Mouse (Mus musculus) liver, embryonic 14.5 days (tissue): Measurements from ENCODE around the gene Sugp1. TPM values are rescaled to one million over a fixed set of nuclear protein-coding genes. Genes with fewer than 3 reads are reported as not detected.

Experiments
- ATAC-seq: fragments of 200-750 bp; cut with Nextera tagmentation; 2 replicates; pipeline ENCODE4 v1.8.0; 2017; ENCODE audit warnings: moderate number of reproducible peaks, mild to moderate bottlenecking, moderate library complexity; ENCODE audit not compliant: insufficient read depth
- DNase-seq, 3 experiments: peaks; one replicate each; pipeline ENCODE4 v3.0.0-alpha.2; 2012 to 2013; ENCODE audit warnings: low read depth in 3 of 3, low spot score in 3 of 3
- H3K27ac ChIP-seq: fragments of 300-500 bp; sonication (generic); 2 replicates; pipeline ENCODE4 v1.5.1; 2014; ENCODE audit warnings: moderate library complexity, mild to moderate bottlenecking, control low read depth, inconsistent platforms
- H3K27me3 ChIP-seq: fragments of 300-500 bp; sonication (generic); 2 replicates; pipeline ENCODE4 v1.6.1; 2014; ENCODE audit warnings: mild to moderate bottlenecking, low read length, moderate library complexity; ENCODE audit not compliant: control insufficient read depth, insufficient read depth
- H3K36me3 ChIP-seq: fragments of 300-500 bp; sonication (generic); replicated peaks from 2 replicates; pipeline ENCODE4 v1.6.1; 2014; ENCODE audit warnings: low read depth; ENCODE audit not compliant: control insufficient read depth, insufficient read depth
- H3K4me1 ChIP-seq, 2 experiments: fragments of 200-500 bp in 1 of 2; fragments of 300-500 bp in 1 of 2; sonication (generic) in 1 of 2; replicated peaks; 2 replicates each; pipeline ENCODE4 v1.6.1; 2012 to 2014; ENCODE audit warnings: antibody characterized with exemption in 1 of 2, inconsistent platforms in 1 of 2, low read length in 1 of 2; ENCODE audit not compliant: control insufficient read depth in 2 of 2, insufficient read depth in 2 of 2
- H3K4me2 ChIP-seq: fragments of 300-500 bp; sonication (generic); 2 replicates; pipeline ENCODE4 v1.6.1; 2014; ENCODE audit warnings: low read depth, mild to moderate bottlenecking, control low read depth, moderate library complexity
- H3K4me3 ChIP-seq, 2 experiments: fragments of 200-500 bp in 1 of 2; fragments of 300-500 bp in 1 of 2; sonication (generic) in 1 of 2; 2 replicates each; pipeline ENCODE4 v1.5.1; 2012 to 2014; ENCODE audit warnings: low read depth in 2 of 2, low read length in 2 of 2, mild to moderate bottlenecking in 2 of 2, control low read depth in 1 of 2, inconsistent platforms in 1 of 2, moderate library complexity in 1 of 2; ENCODE audit not compliant: insufficient read depth in 1 of 2
- H3K9ac ChIP-seq: fragments of 300-500 bp; sonication (generic); replicated peaks from 2 replicates; pipeline ENCODE4 v1.6.1; 2014; ENCODE audit warnings: mild to moderate bottlenecking, control low read depth, moderate library complexity
- H3K9me3 ChIP-seq: fragments of 300-500 bp; sonication (generic); 2 replicates; pipeline ENCODE4 v1.6.1; 2016; ENCODE audit warnings: low read length, mixed read lengths; ENCODE audit not compliant: control insufficient read depth
- CTCF ChIP-seq: IDR thresholded peaks from 2 replicates; pipeline ENCODE4 v1.5.1; 2016; ENCODE audit warnings: antibody characterized with exemption, low read depth, control low read depth
- EP300 ChIP-seq: IDR thresholded peaks from 2 replicates; pipeline ENCODE4 v1.6.1; 2016; ENCODE audit warnings: antibody characterized with exemption, low read depth
- WGBS: fragments of 180-500 bp; shearing (Covaris S2); extraction: QIAGEN DNeasy Blood & Tissue Kit; methylation state at CpG from one replicate; pipeline ENCODE4 v1.1.7; 2014; ENCODE audit not compliant: insufficient replicate concordance; 5-methylcytosine and 5-hydroxymethylcytosine counted together
- polyA plus RNA-seq, 2 experiments: library from polyadenylated mRNA; depleted of rRNA in 1 of 2; stranded (reverse) in 1 of 2; unstranded in 1 of 2; fragments of >200 nt; fragmentation: Nextera tagmentation in 1 of 2; extraction: Ambion mirVana in 1 of 2; gene quantifications; 2 replicates each; pipeline versions ENCODE4 v1.2.1 to v1.2.3; 2012 to 2014

Gene Sugp1
- polyA plus RNA-seq, 2 experiments = 6.2 to 8.8 TPM

GRCm38 (mm10) chr8:70012763-70013162, 29.9 kb upstream of the Sugp1 start:
- no peak overlapping the region for H3K4me2 ChIP-seq
- no peaks in the 10 kb centered on the region for H3K4me1 ChIP-seq
- H3K27ac ChIP-seq = no peak overlapping the region
- H3K9me3 ChIP-seq = no peaks in the 10 kb centered on the region
- H3K9ac ChIP-seq = no peak overlapping the region
- DNase-seq (no peak), ATAC-seq (peak; percentile 47; the same call in 1 of the 2 replicates)
- H3K36me3 ChIP-seq = no peaks in the 10 kb centered on the region
- no peaks in the 10 kb centered on the region for H3K27me3 ChIP-seq
- no peak overlapping the region for H3K4me3 ChIP-seq
- 74% methylated on average over 1 of the region's 1 CpGs for WGBS
- peak; percentile 15; the same call in 1 of the 2 replicates for TF ChIP-seq CTCF
- TF ChIP-seq EP300 = no peak

GRCm38 (mm10) chr8:70015017-70015416, 27.6 kb upstream of the Sugp1 start:
- H3K36me3 ChIP-seq = peaks cover 15% of the 10 kb centered on the region
- 41% methylated on average over 1 of the region's 1 CpGs for WGBS
- H3K4me1 ChIP-seq = no peaks in the 10 kb centered on the region
- no peak overlapping the region for H3K27ac ChIP-seq
- TF ChIP-seq CTCF (no peak), EP300 (no peak)
- H3K4me2 ChIP-seq = no peak overlapping the region
- no peak overlapping the region for H3K9ac ChIP-seq
- H3K4me3 ChIP-seq = no peak overlapping the region
- H3K27me3 ChIP-seq = no peaks in the 10 kb centered on the region
- no peak for DNase-seq
- H3K9me3 ChIP-seq = no peaks in the 10 kb centered on the region
- ATAC-seq = no peak

DNA sequence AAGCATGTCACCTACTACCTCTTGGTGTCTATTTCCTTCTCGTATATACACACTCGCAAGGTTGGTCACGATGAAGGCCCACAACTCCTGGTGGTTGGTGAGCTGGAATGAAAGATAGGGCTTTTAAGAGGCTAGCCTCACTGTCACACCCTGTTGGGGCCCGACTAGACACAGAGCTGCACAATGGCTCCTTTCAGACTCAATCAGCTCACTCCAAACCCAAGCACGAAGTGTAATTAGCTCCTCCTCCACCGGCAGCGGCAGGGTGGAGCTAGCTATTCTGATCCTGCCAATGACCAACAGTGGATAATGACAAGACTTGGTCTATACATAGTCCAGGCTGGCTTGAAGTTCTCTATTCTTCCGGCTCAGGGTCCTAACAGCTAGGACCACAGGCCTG, 19.0 kb upstream of the Sugp1 start:
- H3K9me3 ChIP-seq = no peaks in the 10 kb centered on the region
- no peak for DNase-seq
- ATAC-seq = no peak; the same call in 1 of the 2 replicates
- no peaks in the 10 kb centered on the region for H3K27me3 ChIP-seq
- H3K4me2 ChIP-seq = no peak overlapping the region
- WGBS = 63% methylated on average over 8 of the region's 8 CpGs
- no peak for TF ChIP-seq CTCF
- TF ChIP-seq EP300 = no peak
- H3K27ac ChIP-seq = no peak overlapping the region
- H3K4me1 ChIP-seq = no peaks in the 10 kb centered on the region
- H3K9ac ChIP-seq = no peak overlapping the region
- no peak overlapping the region for H3K4me3 ChIP-seq
- peaks cover 83% of the 10 kb centered on the region for H3K36me3 ChIP-seq

DNA sequence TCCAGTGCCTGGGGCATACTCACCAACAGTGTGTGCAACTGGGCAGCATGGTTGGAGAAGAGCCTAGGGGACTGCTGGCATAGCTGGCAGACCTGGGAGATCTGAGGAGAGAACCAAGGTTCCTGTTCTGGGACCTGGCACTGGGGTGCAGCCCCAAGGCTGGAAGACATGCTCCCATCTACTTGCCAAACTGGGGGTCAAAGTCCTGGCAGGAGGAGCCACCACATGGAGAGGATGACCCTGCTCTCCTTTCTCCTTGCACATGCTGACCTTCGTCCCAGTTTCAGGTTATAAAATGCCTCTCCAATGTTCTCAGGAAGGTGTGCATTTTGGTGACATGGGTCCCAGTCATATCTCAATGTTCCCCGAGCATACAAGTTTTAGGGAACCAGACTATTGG, 16.5 kb upstream of the Sugp1 start:
- Histone ChIP-seq H3K4me3 (no peak overlapping the region), H3K36me3 (peaks cover 74% of the 10 kb centered on the region), H3K27me3 (no peaks in the 10 kb centered on the region), H3K4me2 (no peak overlapping the region), H3K27ac (no peak overlapping the region), H3K9me3 (no peaks in the 10 kb centered on the region), H3K9ac (no peak overlapping the region), H3K4me1 (no peaks in the 10 kb centered on the region)
- 82% methylated on average over 2 of the region's 2 CpGs for WGBS
- DNase-seq (no peak), ATAC-seq (no peak)
- TF ChIP-seq EP300 (no peak), CTCF (no peak)

GRCm38 (mm10) chr8:70030255-70030654, 12.4 kb upstream of the Sugp1 start:
- H3K27ac ChIP-seq = no peak overlapping the region
- no peak overlapping the region for H3K4me2 ChIP-seq
- ATAC-seq (no peak), DNase-seq (no peak)
- no peaks in the 10 kb centered on the region for H3K4me1 ChIP-seq
- no peak overlapping the region for H3K4me3 ChIP-seq
- no peaks in the 10 kb centered on the region for H3K27me3 ChIP-seq
- no peaks in the 10 kb centered on the region for H3K9me3 ChIP-seq
- 88% methylated on average over 1 of the region's 1 CpGs for WGBS
- TF ChIP-seq CTCF (no peak), EP300 (no peak)
- peaks cover 51% of the 10 kb centered on the region for H3K36me3 ChIP-seq
- H3K9ac ChIP-seq = no peak overlapping the region
